Mouse (Mus musculus) hindlimb bud, embryonic 11.5 days (tissue): ENCODE results near the gene Mtus2.
"Not testable (repeated sequence)": the region's sequence is repeated elsewhere in the genome, so short reads cannot be mapped to it uniquely, and the experiment has no call there.

Source experiments
- DNase-seq: peaks from one replicate; pipeline ENCODE4 v3.0.0-alpha.2; 2012; ENCODE audit warnings: low read depth, low spot score; ENCODE audit errors: extremely low spot score

The Mtus2 gene

GRCm38 (mm10) chr5:148267446-148267845 lies 310.3 kb downstream of the Mtus2 start:
- DNase-seq = no peak

DNA sequence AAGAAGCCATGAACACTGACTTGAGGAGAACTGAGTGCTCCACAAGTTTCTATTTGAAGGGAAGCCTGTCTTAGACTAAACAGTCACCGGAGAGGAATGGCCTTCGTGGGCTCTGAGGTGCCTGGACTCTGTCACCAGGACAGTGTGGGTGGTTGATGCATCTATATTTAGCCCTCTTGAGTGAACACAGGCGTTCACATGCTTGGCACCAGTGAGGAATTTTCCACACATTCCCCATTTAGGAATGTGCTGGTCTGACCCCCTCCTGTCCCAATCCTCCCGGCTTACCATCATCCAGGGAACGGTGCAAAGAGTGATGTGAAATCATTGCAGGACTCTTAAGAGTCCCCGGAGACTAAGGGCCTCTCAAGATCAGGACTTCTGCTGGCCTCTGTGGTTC lies 314.9 kb downstream of the Mtus2 start:
- DNase-seq = no peak

GRCm38 (mm10) chr5:148272771-148273170 lies 315.7 kb downstream of the Mtus2 start:
- no peak for DNase-seq

DNA sequence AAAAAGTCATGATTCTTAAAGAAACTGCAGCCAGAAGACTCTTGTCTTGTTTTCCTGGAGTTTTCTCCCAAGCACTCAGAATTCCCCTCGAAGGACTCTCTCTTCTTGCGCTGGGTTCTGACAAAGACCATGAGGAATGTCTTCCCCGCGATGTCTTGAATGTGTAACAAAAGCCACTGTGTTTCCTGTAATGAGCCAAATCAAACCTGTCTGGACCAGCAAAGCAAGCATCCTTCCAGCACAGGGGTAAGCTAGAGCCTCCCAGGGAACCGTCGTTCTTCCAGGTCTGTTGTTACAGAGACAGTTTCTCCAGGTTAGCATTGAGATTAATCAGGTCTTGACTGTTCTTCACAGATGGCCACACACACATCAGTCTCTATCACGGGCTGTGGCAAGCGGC lies 321.1 kb downstream of the Mtus2 start:
- DNase-seq = no peak

DNA sequence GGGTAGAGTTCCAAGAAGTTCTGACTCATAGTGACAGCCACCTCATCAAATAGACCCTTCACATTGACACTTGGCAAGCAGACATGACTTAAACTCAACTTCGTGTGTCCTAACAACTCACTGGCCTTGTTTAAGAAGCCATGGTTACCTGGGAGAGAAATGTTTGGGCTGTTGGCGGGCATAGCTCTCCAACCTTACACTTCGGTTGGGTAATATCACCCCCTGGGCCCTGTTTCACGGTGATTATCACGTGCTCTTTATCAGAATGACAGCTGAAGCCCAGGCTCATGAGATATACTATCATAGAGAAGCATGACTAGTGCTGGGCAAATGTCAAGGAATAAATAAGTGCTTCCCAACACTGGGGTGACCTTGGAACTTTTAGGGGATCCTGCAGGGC lies 323.2 kb downstream of the Mtus2 start:
- DNase-seq = no peak

GRCm38 (mm10) chr5:148282093-148282492 lies 325.0 kb downstream of the Mtus2 start:
- DNase-seq = no peak

DNA sequence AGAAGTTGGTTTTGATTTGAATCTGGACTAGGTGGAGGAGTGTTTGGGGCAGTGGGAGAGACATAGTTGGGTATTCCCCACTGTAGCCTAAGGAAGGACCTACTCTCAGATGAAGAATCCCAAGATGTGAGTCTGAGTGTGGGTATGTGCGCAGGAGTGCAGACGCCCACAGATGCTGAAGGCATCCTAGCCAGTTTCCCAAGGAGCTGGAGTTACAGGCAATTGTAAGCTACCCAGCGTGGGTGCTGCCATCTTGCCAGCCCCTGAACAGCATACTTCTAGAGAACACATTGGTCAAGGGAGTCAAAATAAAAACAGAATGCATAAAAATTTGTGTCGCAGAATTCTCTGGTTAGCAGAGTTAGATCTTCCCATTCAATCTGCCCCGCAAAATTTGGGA lies 325.5 kb downstream of the Mtus2 start:
- no peak for DNase-seq

DNA sequence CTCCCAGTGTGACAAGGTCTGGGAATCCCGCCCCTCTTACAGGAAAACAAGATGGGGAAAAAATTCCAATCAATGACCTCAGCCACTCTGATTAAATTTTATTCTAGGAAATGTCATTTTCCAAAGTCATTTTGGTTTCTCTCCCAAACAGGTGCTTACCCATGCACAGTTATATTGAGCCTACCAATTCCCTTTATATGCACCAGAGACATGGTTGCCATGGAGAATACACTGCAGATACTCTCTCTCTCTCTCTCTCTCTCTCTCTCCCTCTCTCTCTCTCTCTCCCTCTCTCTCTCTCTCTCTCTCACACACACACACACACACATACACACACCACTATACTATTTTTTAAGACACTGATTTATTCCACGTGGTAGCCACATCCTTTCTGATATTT lies 326.1 kb downstream of the Mtus2 start:
- DNase-seq = no peak

DNA sequence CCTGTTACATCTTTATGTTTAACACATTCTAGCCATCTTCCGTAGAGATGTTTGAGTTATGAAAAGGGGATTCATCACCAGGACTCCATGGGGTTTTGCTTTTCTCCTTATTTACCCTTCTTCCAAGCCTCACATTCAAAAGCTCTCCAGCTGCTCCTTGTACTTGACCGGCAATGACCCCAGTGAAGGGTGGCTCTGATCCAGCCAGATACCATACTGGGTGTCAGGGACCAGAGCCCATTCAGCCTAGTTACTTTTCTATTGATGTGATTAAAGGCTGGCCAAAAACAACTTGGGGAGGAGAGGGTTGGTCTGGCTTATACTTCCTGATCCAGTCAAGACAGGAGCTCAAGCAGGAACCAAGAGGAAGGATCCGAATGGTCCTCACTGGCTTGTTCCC lies 326.5 kb downstream of the Mtus2 start:
- no peak for DNase-seq

GRCm38 (mm10) chr5:148287529-148287928 lies 330.4 kb downstream of the Mtus2 start:
- DNase-seq = no peak

DNA sequence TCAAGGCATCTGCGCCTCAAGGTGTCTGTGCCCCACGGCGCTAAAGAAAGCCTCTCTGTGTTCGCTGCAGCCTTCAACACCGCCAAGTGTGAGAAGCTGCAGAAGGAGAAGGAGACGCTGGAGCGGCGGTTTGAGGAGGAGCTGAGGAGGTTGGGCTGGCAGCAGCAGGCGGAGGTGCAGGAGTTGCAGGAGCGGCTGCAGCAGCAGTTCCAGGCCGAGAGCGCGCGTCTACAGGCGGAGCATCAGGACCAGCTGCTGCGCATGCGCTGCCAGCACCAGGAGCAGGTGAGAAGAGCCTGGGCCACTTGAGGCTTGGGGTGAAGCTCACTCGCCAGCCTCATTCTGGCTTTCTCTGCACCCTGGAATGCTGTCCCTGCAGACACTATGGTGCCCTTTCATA lies 331.7 kb downstream of the Mtus2 start:
- DNase-seq = no peak

- no peak for DNase-seq
Observed at GRCm38 (mm10) chr5:148289951-148290350, 332.8 kb downstream of the Mtus2 start.

DNA sequence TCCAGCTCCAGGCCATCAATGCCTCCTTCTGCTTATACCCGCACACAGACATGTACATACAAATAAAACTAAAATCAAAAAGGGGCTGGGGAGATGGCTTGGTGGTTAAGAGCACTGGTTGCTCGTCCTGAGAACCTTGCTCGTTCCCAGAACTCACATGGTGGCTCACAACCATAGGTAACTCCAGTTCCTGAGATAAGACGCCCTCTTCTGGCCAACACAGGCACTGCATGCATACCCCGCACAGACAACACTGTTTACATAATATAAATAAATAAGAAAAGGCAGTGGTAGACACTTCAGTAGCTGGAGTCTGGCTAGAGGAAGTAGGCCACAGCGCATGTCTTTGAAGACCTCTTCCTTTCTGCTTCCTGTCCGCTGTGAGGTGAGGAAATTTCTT lies 335.7 kb downstream of the Mtus2 start:
- no peak for DNase-seq

- no peak for DNase-seq
Observed at GRCm38 (mm10) chr5:148293346-148293745, 336.2 kb downstream of the Mtus2 start.

DNA sequence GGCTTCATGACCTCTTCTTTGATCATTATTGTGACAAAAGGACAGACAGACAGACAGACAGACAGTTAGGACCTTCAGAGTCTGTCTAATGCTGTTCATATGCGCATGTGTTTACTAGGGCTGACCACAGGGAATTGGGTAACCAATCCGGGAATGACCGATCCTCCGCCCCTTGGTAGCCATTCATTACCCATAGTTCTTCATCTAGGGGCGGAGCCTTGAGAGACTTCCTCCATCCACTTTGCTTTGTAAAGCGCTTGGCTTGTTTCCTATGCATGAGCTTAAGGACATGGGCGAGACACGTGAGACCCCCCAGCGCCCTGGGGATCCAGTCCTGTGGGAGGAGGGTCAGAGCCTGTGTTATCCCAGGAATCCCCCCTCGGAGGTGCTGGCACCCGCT lies 345.8 kb downstream of the Mtus2 start:
- DNase-seq = no peak

DNA sequence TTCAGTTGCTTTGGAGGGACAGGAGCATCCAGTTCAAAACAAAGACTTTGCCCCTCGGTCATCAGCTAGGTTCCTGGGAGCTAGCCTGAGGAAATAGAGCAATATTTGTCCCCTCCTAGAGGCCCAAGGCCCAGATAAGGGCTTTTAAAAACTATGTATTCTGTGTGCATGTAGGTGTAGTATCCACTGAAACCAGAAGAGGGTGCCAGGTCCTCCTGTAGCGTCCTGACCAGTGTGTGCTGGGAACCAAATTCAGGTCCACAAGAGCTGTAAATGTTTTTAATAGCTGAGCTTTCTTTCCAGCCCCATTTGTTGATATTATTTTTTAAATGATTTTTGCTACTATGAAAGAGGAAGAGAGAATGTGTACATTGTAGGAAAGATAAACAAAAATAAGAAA lies 347.0 kb downstream of the Mtus2 start:
- DNase-seq = no peak

- DNase-seq = no peak
Observed at GRCm38 (mm10) chr5:148310790-148311189, 353.7 kb downstream of the Mtus2 start.

GRCm38 (mm10) chr5:148312443-148312842 lies 355.3 kb downstream of the Mtus2 start:
- DNase-seq = no peak

DNA sequence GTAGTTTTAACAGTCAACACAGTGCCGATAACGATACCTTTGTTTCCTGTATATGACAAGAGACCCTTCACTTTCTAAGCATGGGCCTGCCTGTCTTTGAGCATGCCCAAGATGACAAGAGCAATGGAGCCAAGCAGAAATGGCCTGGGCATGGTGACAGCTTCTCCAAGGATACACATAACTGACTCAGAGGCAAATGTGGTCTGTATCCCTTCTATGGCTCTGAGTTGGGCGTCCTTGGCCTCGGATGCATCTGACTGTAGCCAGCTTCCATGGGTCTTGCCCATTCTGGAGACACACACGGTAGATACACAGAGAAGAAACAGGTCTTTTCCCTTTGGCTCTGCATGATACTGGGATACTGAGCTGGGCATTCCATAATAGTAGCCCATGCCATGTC lies 357.8 kb downstream of the Mtus2 start:
- no peak for DNase-seq

GRCm38 (mm10) chr5:148325317-148325885 lies 368.3 kb downstream of the Mtus2 start:
- DNase-seq = no peak

DNA sequence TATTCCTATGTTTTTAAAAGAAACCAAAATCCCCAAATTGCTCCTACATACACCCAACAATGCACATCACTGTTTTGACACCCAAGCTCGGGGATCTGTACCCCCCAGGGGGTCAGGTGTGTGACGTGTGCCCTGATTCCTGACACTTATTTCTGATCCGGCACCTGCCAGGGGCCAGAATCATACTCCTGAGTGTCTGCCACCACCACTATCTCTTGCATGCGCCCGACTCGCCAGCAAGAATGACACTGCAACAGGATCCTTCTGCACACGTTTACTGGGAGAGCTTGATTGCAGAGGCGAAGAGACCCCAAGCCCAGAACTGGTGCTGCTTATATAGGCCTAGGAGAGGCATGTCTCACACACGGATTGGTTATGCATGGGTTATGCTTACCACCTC lies 369.2 kb downstream of the Mtus2 start:
- DNase-seq = not testable (repeated sequence)

DNA sequence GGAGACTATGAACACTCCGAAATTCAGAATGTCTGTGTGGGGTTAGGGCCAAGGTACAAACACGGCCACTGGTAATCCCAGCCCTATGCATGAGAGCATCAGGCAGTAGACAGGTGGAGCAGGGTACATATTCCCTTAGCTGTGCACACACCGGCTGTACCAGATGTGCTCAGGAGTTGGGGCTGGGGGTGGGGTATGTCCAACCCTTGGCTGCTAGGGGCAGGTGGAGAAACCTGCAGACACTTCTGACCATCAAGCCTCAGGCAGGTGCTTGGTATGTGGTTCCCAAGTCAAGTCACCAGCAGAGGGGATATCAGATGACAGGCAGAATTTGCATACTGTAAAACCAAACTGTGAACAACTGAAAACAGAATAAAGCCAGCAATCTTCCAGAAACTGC lies 371.9 kb downstream of the Mtus2 start:
- DNase-seq = no peak

- DNase-seq = no peak
Observed at GRCm38 (mm10) chr5:148331229-148331776, 374.2 kb downstream of the Mtus2 start.
